Mouse (Mus musculus) embryonic stem cell, embryonic (primary cell): ENCODE measurements around the gene Spink8.
"Not testable (repeated sequence)": the region's sequence is repeated elsewhere in the genome, so short reads cannot be mapped to it uniquely, and the experiment has no call there.

Experiments
- CTCF ChIA-PET, 4 experiments: fragments of 300-600 bp in 2 of 4; fragments of 350-600 bp in 2 of 4; sonication (Branson Sonifier 250); formaldehyde crosslinking; loops; one replicate each; lab custom pipeline; 2022; ENCODE audit warnings: inconsistent platforms in 2 of 4; lab: Charles Lee
- POLR2A ChIA-PET, 4 experiments: fragments of 300-600 bp in 2 of 4; fragments of 350-600 bp in 2 of 4; sonication (Branson Sonifier 250); formaldehyde crosslinking; loops; one replicate each; lab custom pipeline; 2022; ENCODE audit warnings: antibody characterized with exemption in 4 of 4, inconsistent platforms in 1 of 4; lab: Charles Lee

The Spink8 gene

DNA sequence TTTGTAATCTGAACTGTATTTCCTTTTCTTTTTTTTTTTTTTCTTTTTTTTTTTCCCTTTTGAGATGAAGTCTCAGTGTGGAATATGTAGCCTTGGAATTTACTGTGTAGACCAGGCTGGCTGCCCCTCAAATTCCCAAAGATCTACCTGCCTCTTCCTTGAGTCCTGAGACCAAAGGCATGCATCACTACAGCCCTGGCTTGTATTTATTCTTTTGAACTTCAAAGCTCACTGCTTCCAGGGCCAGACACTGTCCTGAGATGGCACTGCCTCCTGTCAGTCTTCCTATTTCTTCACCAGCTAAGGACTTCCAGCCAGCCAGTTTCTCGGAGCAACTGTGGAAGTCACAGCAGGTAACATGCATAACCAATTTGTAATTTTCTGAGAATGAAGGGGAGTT is at the start of gene Spink8:
Gene Spink8 (plus strand): TSS at position 301 of the 400 bp plus-strand sequence.
- POLR2A ChIA-PET = interaction anchor here in 1 of 4 experiments (0.8 kb wide), 1 partner anchor 14 kb away, joined by 6 read pairs; no protein-coding TSS in a partner anchor
- CTCF ChIA-PET = interaction anchor here in 3 of 4 experiments (0.7 to 2.2 kb wide), 4 partner anchors 14 to 50 kb away, joined by 3 to 9 read pairs (median 4); partner anchors contain the start of genes Fbxw27 (in 1 of the 3) and Nme6 (in 1 of the 3)

DNA sequence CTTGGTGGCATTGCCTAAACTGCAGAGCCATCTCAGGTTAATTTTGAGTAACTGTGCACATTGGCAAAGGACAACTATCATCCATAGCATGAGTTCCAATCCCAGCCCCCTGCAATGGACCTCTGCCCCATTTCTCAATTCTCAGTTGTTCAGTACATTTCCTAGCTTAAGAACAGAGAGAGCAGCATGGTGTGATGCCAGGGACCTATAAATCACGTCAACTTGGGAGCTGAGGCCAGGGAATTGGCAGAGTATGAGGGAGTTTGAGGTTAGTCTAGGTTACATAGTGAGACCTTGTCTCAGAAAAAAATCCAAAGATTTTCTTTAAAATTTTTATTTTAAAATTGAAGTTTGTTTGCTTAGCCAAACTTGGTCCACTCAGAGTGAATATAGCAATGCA is 45.2 kb upstream of the Spink8 start:
- CTCF ChIA-PET = not testable (repeated sequence)

DNA sequence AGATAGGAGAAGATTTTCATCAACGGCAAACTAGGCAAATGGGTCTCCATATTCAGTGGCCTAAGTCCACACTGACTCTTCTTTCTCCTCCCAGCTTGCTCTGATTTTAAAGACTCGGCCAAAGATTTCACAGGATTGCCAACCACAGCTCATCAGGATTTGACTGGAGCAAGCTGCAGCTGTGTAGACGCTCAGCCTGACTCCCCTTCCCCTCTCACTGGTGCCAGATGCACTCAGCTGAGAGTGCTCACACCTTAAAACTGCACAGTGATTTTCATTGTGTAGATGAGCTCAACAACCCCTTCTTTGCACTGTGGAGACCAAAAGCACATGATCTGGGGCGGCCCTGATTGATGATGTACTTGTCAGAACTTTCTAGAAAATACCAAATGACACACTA is 21.5 kb upstream of the Spink8 start, which contains the start of gene Fbxw27:
Gene Fbxw27 (minus strand): TSS at position 101 of the 400 bp plus-strand sequence.
- POLR2A ChIA-PET = not testable (repeated sequence)
- CTCF ChIA-PET = interaction anchor here in 2 of 4 experiments (0.5 kb wide), 2 partner anchors 21 to 140 kb away, joined by 3 to 4 read pairs; partner anchors contain the start of gene Spink8 (in 1 of the 2)

More for the DNA sequence above, 45.2 kb upstream of the Spink8 start:
- POLR2A ChIA-PET = not testable (repeated sequence)

DNA sequence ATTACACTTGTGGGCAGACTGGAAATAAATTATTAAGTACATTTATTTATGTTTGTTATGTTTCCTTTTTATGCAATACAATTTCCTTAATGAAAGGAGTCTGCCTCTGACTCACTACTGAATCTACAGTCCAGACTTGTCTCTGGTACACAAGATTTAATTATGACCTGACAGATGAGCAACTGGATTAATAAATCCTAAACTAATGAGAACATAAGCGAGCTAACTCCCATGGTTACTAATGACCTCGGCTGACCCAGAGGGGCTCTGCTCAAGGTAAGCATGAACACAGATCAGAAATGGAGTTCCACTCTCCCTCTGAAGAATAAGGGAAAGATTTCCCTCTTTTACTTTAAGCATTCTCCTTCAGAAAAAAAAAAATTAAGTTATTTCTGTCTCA is 16.9 kb upstream of the Spink8 start:
- ChIA-PET CTCF (no interaction called here), POLR2A (no interaction called here)

DNA sequence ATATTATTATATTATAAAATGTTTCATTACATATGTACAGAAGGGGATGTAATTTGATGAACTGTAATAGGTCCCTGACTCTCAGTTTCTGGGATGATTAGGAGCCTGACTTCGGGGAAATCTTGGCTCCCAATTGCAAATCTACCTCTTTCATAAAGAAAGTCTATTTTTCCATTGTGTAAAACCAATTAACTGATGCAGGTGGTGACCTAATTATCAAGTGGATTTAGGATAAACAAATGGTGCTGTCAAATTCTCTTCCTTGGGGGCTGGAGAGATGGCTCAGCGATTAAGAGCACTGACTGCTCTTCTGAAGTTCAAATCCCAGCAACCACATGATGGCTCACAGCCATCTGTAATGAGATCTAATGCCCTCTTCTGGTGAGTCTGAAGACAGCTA is 16.3 kb upstream of the Spink8 start:
- ChIA-PET POLR2A (interaction anchor here in 1 of 4 experiments (0.6 kb wide), 1 partner anchor 13 kb away, joined by 3 read pairs; no protein-coding TSS in a partner anchor), CTCF (interaction anchor here in 1 of 4 experiments (1.2 kb wide), 1 partner anchor 66 kb away, joined by 4 read pairs; no protein-coding TSS in a partner anchor)

DNA sequence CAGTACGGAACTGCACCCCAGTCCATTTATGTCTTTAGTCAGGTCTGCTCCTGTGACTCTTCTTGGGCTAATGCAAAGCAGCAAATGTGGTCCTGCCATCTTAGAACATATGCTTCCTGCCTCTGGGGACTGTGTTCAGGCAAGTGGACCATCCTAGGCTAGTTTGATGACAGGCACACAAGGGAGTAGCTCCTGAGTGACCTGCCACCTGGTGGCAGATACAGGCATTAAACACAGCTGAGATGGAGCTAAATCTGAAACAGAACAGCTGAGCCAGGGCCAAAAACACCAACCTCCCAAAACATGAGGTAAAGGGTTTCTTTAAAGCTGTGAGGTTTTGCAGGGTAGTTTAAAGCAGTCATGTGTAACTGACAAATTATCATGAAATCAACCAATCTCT is 14.0 kb upstream of the Spink8 start:
- CTCF ChIA-PET = interaction anchor here (0.5 to 1.6 kb wide), 19 partner anchors 10 to 966 kb away, joined by 3 to 13 read pairs (median 4); partner anchors contain the start of genes Nme6 (in 2 of the 4) and Spink8 (in 1 of the 4)

DNA sequence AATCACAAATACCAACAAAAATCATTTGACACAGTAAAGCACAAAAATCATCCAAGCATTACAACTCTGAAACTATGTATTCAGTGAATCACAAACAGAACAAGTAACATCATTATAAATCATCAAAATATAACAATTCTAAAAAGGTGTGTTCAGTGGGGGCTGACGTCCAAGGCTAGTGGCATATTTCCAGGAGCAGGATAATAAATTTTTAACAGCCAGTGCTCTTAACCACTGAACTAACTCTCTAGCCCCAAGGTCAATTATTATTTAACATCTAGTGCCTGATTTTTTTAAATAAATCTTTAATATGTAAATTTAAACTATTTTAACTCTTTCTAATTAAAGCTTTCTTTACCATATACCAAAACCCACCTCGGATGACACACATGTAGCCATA is 6.5 kb upstream of the Spink8 start:
- CTCF ChIA-PET = not testable (repeated sequence)
- POLR2A ChIA-PET = interaction anchor here in 2 of 4 experiments (0.6 to 0.8 kb wide), 2 partner anchors 27 to 284 kb away, joined by 3 read pairs; partner anchors contain the start of gene Nme6 (in 1 of the 2)

More for the DNA sequence above, 14.0 kb upstream of the Spink8 start:
- POLR2A ChIA-PET = interaction anchor here in 2 of 4 experiments (0.6 to 0.7 kb wide), 2 partner anchors 14 to 34 kb away, joined by 3 to 6 read pairs; partner anchors contain the start of gene Spink8 (in 1 of the 2)

DNA sequence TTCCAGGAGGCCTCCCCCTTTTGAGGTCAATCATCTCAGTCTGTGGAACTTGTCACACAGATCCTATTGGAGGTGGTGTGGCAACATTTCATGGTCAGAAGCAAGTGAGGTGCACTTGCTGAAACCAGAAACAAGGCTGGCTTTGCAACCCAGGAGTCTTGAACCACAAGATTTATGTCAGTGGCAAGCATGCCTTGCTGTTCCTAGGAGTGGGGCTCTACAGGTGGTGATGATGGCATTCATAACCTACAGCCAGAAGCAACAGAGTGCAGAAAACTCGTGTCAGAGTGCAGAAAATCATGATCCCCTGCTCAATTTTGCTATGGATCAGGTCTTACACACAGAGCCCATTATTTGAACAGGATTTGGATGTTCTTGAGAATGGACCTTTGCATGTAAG is 5.8 kb upstream of the Spink8 start:
- ChIA-PET CTCF (no interaction called here), POLR2A (no interaction called here)

DNA sequence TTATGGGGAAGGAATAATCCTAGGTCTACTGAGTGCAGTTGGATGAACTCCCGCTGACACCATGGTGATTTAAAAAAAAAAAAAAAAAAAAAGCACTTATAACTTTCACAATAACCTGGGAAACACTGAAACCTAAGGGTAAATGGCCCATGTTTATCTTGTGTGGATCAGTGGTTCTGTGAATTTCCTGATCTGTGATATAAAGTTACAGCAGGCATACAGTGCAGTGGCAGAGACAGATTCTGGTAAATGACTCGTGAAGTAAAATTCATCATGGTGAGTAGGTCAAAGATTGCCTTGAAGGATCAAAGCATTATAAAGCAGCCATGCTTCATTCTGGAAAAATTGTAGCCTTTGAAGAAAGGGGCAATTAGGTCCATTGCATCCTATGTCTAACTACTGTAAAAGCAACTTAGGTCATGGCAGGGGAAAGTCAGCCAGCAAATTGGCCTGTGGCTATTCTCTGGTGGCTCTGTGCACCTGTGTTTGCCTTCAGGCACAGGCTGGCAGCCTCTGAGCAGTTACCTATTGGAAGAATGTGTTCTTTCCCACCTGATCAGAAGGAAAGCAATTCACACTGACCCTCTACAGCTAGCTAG is 5.3 kb upstream of the Spink8 start:
- POLR2A ChIA-PET = no interaction called here
- CTCF ChIA-PET = interaction anchor here in 1 of 4 experiments (2.1 kb wide), 1 partner anchor 8 kb away, joined by 6 read pairs; no protein-coding TSS in a partner anchor

DNA sequence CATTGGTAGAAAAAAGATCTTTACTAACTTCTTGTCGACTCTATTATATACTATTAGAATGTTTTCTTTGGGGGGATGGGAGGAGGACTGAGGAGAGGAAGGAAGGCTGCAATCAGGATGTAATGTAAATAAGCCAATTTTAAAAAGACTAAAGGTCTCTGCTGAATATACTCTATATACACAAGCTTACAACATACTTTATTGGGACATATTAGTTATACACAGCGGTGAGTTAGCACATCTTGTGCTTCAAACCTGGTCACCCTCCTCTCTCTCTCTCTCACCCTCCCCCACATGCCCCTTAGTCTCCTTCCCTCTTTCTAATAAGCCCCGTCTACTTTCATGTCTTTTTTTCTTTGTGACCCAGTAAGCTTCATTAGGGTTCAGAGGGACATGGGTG is 4.2 kb upstream of the Spink8 start:
- ChIA-PET POLR2A (interaction anchor here in 1 of 4 experiments (0.7 kb wide), 1 partner anchor 12 kb away, joined by 3 read pairs; no protein-coding TSS in a partner anchor), CTCF (interaction anchor here (0.7 to 2.1 kb wide), 5 partner anchors 10 to 489 kb away, joined by 3 to 8 read pairs (median 4); partner anchors contain the start of gene Nme6 (in 1 of the 4))

DNA sequence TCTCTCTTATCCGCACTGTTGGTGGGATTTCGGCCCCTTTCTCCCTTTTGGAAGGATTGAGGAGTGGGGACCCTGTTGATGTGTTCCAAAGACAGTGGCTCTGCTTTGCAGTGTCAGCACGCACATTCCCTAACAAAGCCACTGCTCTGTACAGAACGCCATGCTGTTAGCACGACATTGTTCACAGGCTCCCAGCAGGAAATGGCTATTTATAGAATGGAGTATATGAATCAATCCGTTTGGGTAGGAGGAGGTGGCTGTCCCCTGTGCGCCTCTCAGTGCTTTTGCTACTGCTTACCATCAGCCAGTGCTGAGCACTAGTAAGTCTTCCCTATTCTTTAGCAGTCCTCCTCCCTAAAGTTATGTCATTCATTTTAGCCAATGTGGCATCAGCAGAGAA is 1.3 kb downstream of the Spink8 start:
- ChIA-PET POLR2A (interaction anchor here in 2 of 4 experiments (0.6 to 1.2 kb wide), 2 partner anchors 19 to 280 kb away, joined by 3 to 11 read pairs; no protein-coding TSS in a partner anchor), CTCF (interaction anchor here in 2 of 4 experiments (0.6 to 0.7 kb wide), 2 partner anchors 62 to 558 kb away, joined by 3 read pairs; partner anchors contain the start of gene Cdc25a (in 1 of the 2))

DNA sequence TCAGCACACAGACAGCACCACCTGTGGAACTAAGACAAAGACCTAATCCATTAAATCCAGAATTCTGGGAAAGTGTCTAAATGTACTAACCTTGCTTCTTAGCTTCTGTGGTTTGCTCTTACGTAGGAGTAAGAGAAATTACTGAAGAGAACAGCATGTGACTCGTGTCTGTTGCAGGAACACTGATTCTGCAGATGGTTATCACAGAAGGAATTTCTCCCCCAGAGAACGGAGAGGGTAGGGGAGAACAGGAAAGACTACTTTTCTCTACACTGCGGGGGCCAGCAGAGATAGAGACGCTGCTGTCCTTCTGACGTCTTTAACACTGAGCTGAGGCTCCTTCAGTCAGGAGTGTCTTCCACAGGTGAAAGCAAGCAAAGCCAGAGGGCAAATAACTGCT is 4.3 kb downstream of the Spink8 start:
- CTCF ChIA-PET = interaction anchor here in 1 of 4 experiments (1.0 kb wide), 1 partner anchor 16 kb away, joined by 4 read pairs; no protein-coding TSS in a partner anchor
- POLR2A ChIA-PET = interaction anchor here in 1 of 4 experiments (2.4 kb wide), 1 partner anchor 16 kb away, joined by 8 read pairs; the partner anchor contains the start of gene Nme6

DNA sequence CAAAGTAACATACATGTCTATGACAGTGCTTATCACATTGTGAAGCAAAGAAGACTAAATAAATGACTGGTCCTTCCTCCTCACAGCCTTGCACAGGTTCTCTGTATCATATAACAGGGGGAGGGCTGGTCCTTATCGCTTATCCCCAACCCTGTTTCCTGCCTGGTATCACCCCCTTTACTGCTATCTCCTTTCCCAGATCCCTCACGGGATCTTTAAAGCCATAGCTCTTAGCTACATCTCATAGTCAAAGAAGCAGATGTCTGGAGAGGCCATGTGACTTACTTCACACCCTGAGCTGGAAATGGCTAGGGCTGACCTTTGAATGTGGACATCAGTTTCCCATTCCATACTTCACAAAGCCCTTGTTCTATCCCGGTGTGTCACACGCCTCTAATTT is 13.7 kb downstream of the Spink8 start:
- ChIA-PET POLR2A (interaction anchor here in 1 of 4 experiments (1.9 kb wide), 1 partner anchor 47 kb away, joined by 5 read pairs; no protein-coding TSS in a partner anchor), CTCF (interaction anchor here in 3 of 4 experiments (0.6 to 1.2 kb wide), 3 partner anchors 27 to 1462 kb away, joined by 3 to 5 read pairs (median 4); no protein-coding TSS in a partner anchor)

DNA sequence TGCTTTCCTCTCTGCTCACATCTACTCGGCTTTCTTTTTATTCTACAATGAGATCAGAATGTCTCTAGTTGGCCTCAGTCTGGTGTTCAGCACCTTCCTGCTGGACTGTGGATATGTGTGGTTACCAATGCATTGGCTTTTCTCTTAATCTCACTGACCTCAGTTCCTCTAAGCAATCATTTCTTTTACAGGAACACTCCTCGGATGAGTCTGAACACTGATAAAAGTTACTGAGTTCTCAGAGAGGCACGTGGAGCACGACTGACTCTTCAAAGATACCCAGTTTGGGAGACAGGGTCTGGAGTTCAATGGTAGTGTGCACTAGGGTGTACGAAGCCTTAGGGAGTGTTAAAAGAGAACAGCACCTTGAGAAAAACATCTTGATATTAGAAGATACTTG is 14.1 kb downstream of the Spink8 start:
- CTCF ChIA-PET = no interaction called here
- POLR2A ChIA-PET = no interaction called here

DNA sequence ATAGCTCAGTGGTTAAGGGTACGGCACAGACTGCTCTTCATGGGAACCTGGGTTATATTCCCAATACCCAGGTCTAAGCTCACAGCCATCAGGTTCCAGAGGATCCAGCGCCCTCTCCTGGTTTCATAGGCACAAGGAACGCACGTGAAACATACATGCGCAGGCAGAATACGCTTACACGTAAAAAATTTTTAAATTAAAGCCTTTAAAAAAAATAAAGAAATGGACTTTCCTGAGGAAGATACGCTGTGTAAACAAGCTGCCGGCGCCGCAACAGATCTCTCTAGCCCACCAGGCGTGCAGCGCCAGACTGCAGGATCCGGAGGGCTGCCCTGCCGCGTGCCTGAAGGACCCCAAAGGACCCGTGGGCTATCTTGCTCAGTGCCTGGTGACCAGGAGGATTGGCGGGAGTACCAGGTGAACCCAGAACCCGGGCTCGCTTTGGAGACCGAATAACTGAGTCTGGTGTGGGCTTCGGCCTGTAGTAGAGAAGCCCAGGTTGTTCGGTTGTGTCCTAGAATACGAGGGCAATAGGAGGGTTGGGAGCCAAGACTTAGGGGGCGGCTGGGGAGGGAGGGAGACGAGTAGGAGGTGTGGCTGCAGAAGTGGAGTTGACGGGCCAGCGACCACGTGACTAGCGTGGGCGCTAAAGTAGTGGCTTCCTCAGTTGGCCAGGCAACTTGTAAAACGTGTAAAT is 20.5 kb downstream of the Spink8 start, which contains the start of gene Nme6:
Gene Nme6 (plus strand): TSS at position 359 of the 697 bp plus-strand sequence.
- POLR2A ChIA-PET = interaction anchor here in 3 of 4 experiments (0.5 to 2.5 kb wide), 32 partner anchors 10 to 1440 kb away, joined by 3 to 21 read pairs (median 4); partner anchors contain the start of genes Atrip (in 1 of the 3), Cdc25a (in 1 of the 3), Map4 (in 1 of the 3) and Pfkfb4 (in 1 of the 3)
- CTCF ChIA-PET = interaction anchor here (0.5 to 1.9 kb wide), 35 partner anchors 9 to 841 kb away, joined by 3 to 12 read pairs (median 3); partner anchors contain the start of genes Pfkfb4 (in 1 of the 4), Shisa5 (in 1 of the 4) and Spink8 (in 1 of the 4)

DNA sequence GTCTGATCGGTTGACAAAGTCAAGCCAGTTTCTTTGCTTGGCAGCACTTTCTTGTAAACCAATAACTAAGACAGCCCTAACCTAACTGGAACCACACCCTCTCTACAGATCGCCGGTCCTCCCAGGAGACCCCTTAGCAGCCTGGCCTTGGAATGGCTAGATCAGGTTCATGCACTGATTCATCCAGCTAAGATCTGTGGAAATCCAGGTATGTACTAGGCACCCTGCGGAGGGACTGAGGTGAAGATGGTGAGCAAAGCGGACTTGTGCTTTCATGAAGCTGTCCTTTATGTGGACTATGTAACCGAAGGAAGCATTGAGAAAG is 21.0 kb downstream of the Spink8 start:
- POLR2A ChIA-PET = interaction anchor here in 3 of 4 experiments (0.5 to 2.5 kb wide), 18 partner anchors 10 to 823 kb away, joined by 3 to 21 read pairs (median 4); partner anchors contain the start of genes Atrip (in 1 of the 3), Cdc25a (in 1 of the 3) and Map4 (in 1 of the 3)
- CTCF ChIA-PET = interaction anchor here in 3 of 4 experiments (0.6 to 1.9 kb wide), 18 partner anchors 10 to 841 kb away, joined by 3 to 12 read pairs (median 4); partner anchors contain the start of genes Pfkfb4 (in 1 of the 3) and Spink8 (in 1 of the 3)

DNA sequence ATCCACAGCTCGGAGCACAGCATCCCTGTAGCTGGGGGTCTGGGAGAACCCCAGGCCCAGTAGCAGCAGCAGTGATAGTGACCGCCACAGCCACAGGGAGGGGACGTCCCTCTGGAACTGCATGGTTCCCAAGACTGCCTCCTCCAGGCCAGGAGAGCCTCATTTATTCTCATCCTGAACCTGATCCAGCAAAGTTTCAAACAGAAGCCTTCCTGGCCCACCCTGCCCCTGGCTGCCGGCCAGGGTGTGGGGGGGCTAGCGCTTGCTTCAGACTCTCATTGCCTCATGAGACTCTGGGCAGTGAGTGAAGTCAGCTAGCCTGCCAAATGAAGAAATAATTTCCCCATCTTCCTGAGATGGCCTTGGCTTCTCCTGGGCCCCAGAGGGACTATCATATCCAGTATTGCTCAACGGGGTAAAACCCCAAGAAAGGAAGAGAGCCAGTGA is 37.3 kb downstream of the Spink8 start, which contains the start of gene Camp:
Gene Camp (minus strand): TSS at position 306 of the 447 bp plus-strand sequence.
- ChIA-PET POLR2A (interaction anchor here in 1 of 4 experiments (1.3 kb wide), 1 partner anchor 17 kb away, joined by 5 read pairs; the partner anchor contains the start of gene Nme6), CTCF (interaction anchor here in 3 of 4 experiments (1.1 to 2.6 kb wide), 4 partner anchors 13 to 17 kb away, joined by 3 to 7 read pairs (median 5); partner anchors contain the start of gene Nme6 (in 1 of the 3))
